Mouse (Mus musculus) lung, adult 2 months (tissue): ENCODE data around the gene Urad.

Experiments used
- CTCF ChIP-seq: fragments of 200-500 bp; IDR thresholded peaks from 2 replicates; pipeline ENCODE4 v1.5.1; 2011; ENCODE audit warnings: mild to moderate bottlenecking, low read length, control low read depth; ENCODE audit not compliant: insufficient read depth
- POLR2A ChIP-seq: fragments of 200-500 bp; IDR thresholded peaks from 2 replicates; pipeline ENCODE4 v1.6.1; 2011; ENCODE audit warnings: low read depth, mild to moderate bottlenecking, control low read depth, low read length, borderline replicate concordance; ENCODE audit errors: extremely low read depth

GRCm38 (mm10) chr5:147363054-147363453 lies 40.8 kb upstream of the Urad start:
- TF ChIP-seq CTCF (no peak), POLR2A (no peak)
